In genomic region chr2:169634619-169635382, GRCm38 (mm10) we compare ENCODE assay signal across 7 mouse cellular contexts. TPM values are rescaled to one million over a fixed set of nuclear protein-coding genes. Genes with fewer than 3 reads are reported as not detected.
DNase-seq lines count a peak whose midpoint lies in the region; ATAC-seq and TF ChIP-seq lines count a peak whose summit lies in the region.

No protein-coding gene starts in this region.

- H3K27ac ChIP-seq in liver, adult 2 months (replicated peaks; ENCODE audit: insufficient read depth, low read depth, low read length): peak overlapping the region; percentile 72
- no peak overlapping the region for H3K27ac ChIP-seq in forebrain, embryonic 13.5 days
- peak overlapping the region; percentile 50; the same call in 1 of the 2 replicates for H3K27ac ChIP-seq in limb, embryonic 12.5 days
- peak overlapping the region; percentile 78 for H3K27ac ChIP-seq in small intestine, adult 2 months (ENCODE audit: insufficient read depth, low read depth, low read length)

- DNase-seq in liver, adult 2 months (ENCODE audit: extremely low read depth, low read depth, low spot score): peak; percentile 55
- DNase-seq in liver: no peak
- DNase-seq in right cerebral cortex, postnatal 10 days (ENCODE audit: low spot score in 2 of 2): no peak
- no peak for DNase-seq in right cerebral cortex, adult 18-20 months

- no peaks in the 10 kb centered on the region for H3K27me3 ChIP-seq in liver, adult 2 months (ENCODE audit: control insufficient read depth, insufficient read depth, low read length)
- peaks cover 6% of the 10 kb centered on the region; the same call in 1 of the 2 replicates for H3K27me3 ChIP-seq in forebrain, embryonic 13.5 days
- 0 out of 2 replicates have a peak, but pooled peaks cover 4% of the 10 kb centered on the region for H3K27me3 ChIP-seq in limb, embryonic 12.5 days
- H3K27me3 ChIP-seq in small intestine, adult 2 months (ENCODE audit: control insufficient read depth, insufficient read depth, low read length): no peaks in the 10 kb centered on the region

- no peaks in the 10 kb centered on the region for H3K36me3 ChIP-seq in liver, adult 2 months (ENCODE audit: control insufficient read depth, insufficient read depth, low read length)
- H3K36me3 ChIP-seq in forebrain, embryonic 13.5 days (ENCODE audit: poor library complexity, severe bottlenecking): no peaks in the 10 kb centered on the region
- H3K36me3 ChIP-seq in limb, embryonic 12.5 days: no peaks in the 10 kb centered on the region
- no peaks in the 10 kb centered on the region for H3K36me3 ChIP-seq in small intestine, adult 2 months (ENCODE audit: control insufficient read depth, insufficient read depth, low read length)

- no peaks in the 10 kb centered on the region; the same call in 1 of the 2 replicates for H3K79me2 ChIP-seq in liver, adult 2 months (ENCODE audit: control insufficient read depth, insufficient read depth, low read length)

- WGBS in liver, adult 2 months: 40% methylated on average over 17 of the region's 17 CpGs
- WGBS in forebrain, embryonic 13.5 days: 53% methylated on average over 17 of the region's 17 CpGs
- WGBS in limb, embryonic 12.5 days: 21% methylated on average over 17 of the region's 17 CpGs
- WGBS in small intestine, adult 2 months: 31% methylated on average over 17 of the region's 17 CpGs

- peak overlapping the region; percentile 72 for H3K4me3 ChIP-seq in liver, adult 2 months (ENCODE audit: insufficient read depth, low read depth, low read length)
- H3K4me3 ChIP-seq in forebrain, embryonic 13.5 days: peak overlapping the region; percentile 65
- peak overlapping the region; percentile 70 for H3K4me3 ChIP-seq in limb, embryonic 12.5 days (replicated peaks)
- peak overlapping the region; percentile 28 for H3K4me3 ChIP-seq in small intestine, adult 2 months (ENCODE audit: low read depth, low read length)

- H3K4me1 ChIP-seq in liver, adult 2 months (ENCODE audit: control insufficient read depth, insufficient read depth, low read length): peaks cover 7% of the 10 kb centered on the region; the same call in 1 of the 2 replicates
- H3K4me1 ChIP-seq in forebrain, embryonic 13.5 days: peaks cover 15% of the 10 kb centered on the region
- H3K4me1 ChIP-seq in limb, embryonic 12.5 days (replicated peaks): peaks cover 49% of the 10 kb centered on the region
- H3K4me1 ChIP-seq in small intestine, adult 2 months (ENCODE audit: control insufficient read depth, insufficient read depth, insufficient read length, low read length): peaks cover 2% of the 10 kb centered on the region; the same call in 1 of the 2 replicates

- peak overlapping the region; percentile 99 for H3K4me2 ChIP-seq in forebrain, embryonic 13.5 days
- H3K4me2 ChIP-seq in limb, embryonic 12.5 days: peak overlapping the region; percentile 92

- no peak for TF ChIP-seq CTCF in liver, adult 2 months (IDR thresholded peaks at IDR 0.05; ENCODE audit: low read depth, low read length)
- TF ChIP-seq CTCF in small intestine, adult 2 months (IDR thresholded peaks at IDR 0.05; ENCODE audit: extremely low read depth, insufficient read length, insufficient replicate concordance, low read depth, low read length): no peak

- TF ChIP-seq POLR2A in liver, adult 2 months (IDR thresholded peaks at IDR 0.05; ENCODE audit: extremely low read depth, insufficient read depth, low read length): no peak
- no peak for TF ChIP-seq POLR2A in small intestine, adult 2 months (IDR thresholded peaks at IDR 0.05; ENCODE audit: low read depth, low read length)

- peak overlapping the region; percentile 82; the same call in 1 of the 2 replicates for H3K9ac ChIP-seq in liver, adult 2 months (ENCODE audit: low read depth, low read length)
- 0 out of 2 replicates have a peak overlapping the region, but pooled peaks have one; percentile 84 for H3K9ac ChIP-seq in forebrain, embryonic 13.5 days
- H3K9ac ChIP-seq in limb, embryonic 12.5 days (replicated peaks): peak overlapping the region; percentile 86

- no peak for ATAC-seq in forebrain, embryonic 13.5 days
- ATAC-seq in limb, embryonic 12.5 days (ENCODE audit: insufficient number of reproducible peaks, insufficient read depth, low FRiP score, low TSS enrichment, low read depth): no peak

- no peaks in the 10 kb centered on the region for H3K9me3 ChIP-seq in forebrain, embryonic 13.5 days (replicated peaks)
- H3K9me3 ChIP-seq in limb, embryonic 12.5 days: no peaks in the 10 kb centered on the region

RNA-seq across cellular contexts. Expression of gene Tshz2, which starts 2.0 kb away (rescaled TPM):
- total RNA-seq in liver, adult 2 months (2014; rRNA removed): 3.3 and 3.7 TPM in 2 replicates
- 3.5 and 4.1 TPM in 2 replicates for polyA plus RNA-seq in liver, adult 2 months (2012; rRNA removed)
- 8.7 and 9.8 TPM in 2 replicates for polyA plus RNA-seq in forebrain, embryonic 13.5 days (2015; fragmentation: Nextera tagmentation; extraction: Ambion mirVana)
- 10.9 and 12.0 TPM in 2 replicates for polyA plus RNA-seq in limb, embryonic 12.5 days (2016; fragmentation: Nextera tagmentation; extraction: Ambion mirVana)
- 4.2 and 5.8 TPM in 2 replicates for polyA plus RNA-seq in small intestine, adult 2 months (2012; rRNA removed)

RNA-seq across cellular contexts. Expression of gene Gm11011, which starts 47.3 kb away (rescaled TPM):
- not detected in 2 replicates for total RNA-seq in liver, adult 2 months (2014; rRNA removed)
- not detected in 2 replicates for polyA plus RNA-seq in liver, adult 2 months (2012; rRNA removed)
- polyA plus RNA-seq in forebrain, embryonic 13.5 days (2015; fragmentation: Nextera tagmentation; extraction: Ambion mirVana): not detected in 2 replicates
- polyA plus RNA-seq in limb, embryonic 12.5 days (2016; fragmentation: Nextera tagmentation; extraction: Ambion mirVana): not detected in 2 replicates
- not detected in 2 replicates for polyA plus RNA-seq in small intestine, adult 2 months (2012; rRNA removed)
